Mouse (Mus musculus): ENCODE measurements at regions not wholly inside any gene's neighbourhood (a gene's known extent, or its start where the extent isn't known, plus 50 kb on each side); places are given as distances from the start of the nearest gene placed in this dataset.

DNA sequence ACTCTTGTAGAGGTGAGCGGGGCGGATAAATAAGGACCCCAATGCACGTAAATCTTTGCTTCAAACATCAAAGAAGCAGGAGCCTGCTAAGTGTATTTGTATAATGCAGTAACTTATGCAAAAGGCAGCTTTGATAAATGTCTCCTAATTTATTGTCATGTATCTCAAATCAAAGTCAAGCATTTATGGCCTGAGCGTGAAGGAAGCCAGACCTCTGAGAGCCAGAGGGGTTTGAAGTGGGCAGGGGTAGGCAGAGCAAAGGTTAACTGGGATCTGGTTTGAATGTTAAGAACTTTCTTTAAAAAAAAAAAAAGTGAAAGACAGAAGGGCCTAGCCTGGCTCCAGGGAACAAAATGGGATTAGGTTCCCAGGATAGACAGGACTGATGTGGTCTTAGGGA is 151.1 kb upstream of the Irx3 start:
- DNase-seq (ENCODE audit: low read depth, low spot score): no peak
- no peak for TF ChIP-seq HCFC1 (IDR thresholded peaks at IDR 0.05; ENCODE audit: borderline replicate concordance, insufficient read depth, low read length)
- TF ChIP-seq CHD2 (IDR thresholded peaks at IDR 0.05; ENCODE audit: low read depth, low read length): no peak
- TF ChIP-seq ZNF384 (IDR thresholded peaks at IDR 0.05; ENCODE audit: low read depth, low read length): no peak
- no peak for TF ChIP-seq MAFK (IDR thresholded peaks at IDR 0.05; ENCODE audit: insufficient read depth, low read depth, low read length)
- TF ChIP-seq ZC3H11A (IDR thresholded peaks at IDR 0.05; ENCODE audit: borderline replicate concordance, low read depth, low read length): no peak
- in situ Hi-C loops (cut with MboI; ENCODE audit: low sequenced_read_pairs in 2 of 2, unreplicated experiment in 2 of 2): no loop called here

GRCm38 (mm10) chr8:91949110-91949509 is 147.2 kb upstream of the Irx3 start:
- no peak for DNase-seq (ENCODE audit: low read depth, low spot score)
- H3K36me3 ChIP-seq (ENCODE audit: control insufficient read depth, insufficient read depth, low read length, poor library complexity, severe bottlenecking): no peaks in the 10 kb centered on the region
- no peaks in the 10 kb centered on the region for H3K4me1 ChIP-seq (ENCODE audit: control insufficient read depth in 2 of 2, insufficient read depth in 2 of 2, low read length in 2 of 2, poor library complexity in 1 of 2)
- no peak overlapping the region for H3K27ac ChIP-seq (ENCODE audit: insufficient read depth, low read depth, low read length, poor library complexity, severe bottlenecking)
- H3K4me3 ChIP-seq (ENCODE audit: insufficient read depth in 1 of 2, low read depth in 1 of 2, low read length in 2 of 2, poor library complexity in 1 of 2, severe bottlenecking in 1 of 2): no peak overlapping the region
- TF ChIP-seq MAFK (IDR thresholded peaks at IDR 0.05; ENCODE audit: insufficient read depth, low read depth, low read length) (no peak), HCFC1 (IDR thresholded peaks at IDR 0.05; ENCODE audit: borderline replicate concordance, insufficient read depth, low read length) (no peak), ZC3H11A (IDR thresholded peaks at IDR 0.05; ENCODE audit: borderline replicate concordance, low read depth, low read length) (no peak), CHD2 (IDR thresholded peaks at IDR 0.05; ENCODE audit: low read depth, low read length) (no peak), ZNF384 (IDR thresholded peaks at IDR 0.05; ENCODE audit: low read depth, low read length) (no peak)
- no peaks in the 10 kb centered on the region for H3K9me3 ChIP-seq (ENCODE audit: control insufficient read depth, insufficient read depth, low read depth, low read length)
- no peak overlapping the region for H3K9ac ChIP-seq (ENCODE audit: insufficient read depth, low read depth, low read length, poor library complexity, severe bottlenecking)
- in situ Hi-C loops (cut with MboI; ENCODE audit: low sequenced_read_pairs in 2 of 2, unreplicated experiment in 2 of 2): no loop called here

More for the DNA sequence above, 151.1 kb upstream of the Irx3 start:
- no peak overlapping the region for H3K9ac ChIP-seq (ENCODE audit: insufficient read depth, low read depth, low read length, poor library complexity, severe bottlenecking)
- H3K4me1 ChIP-seq (ENCODE audit: control insufficient read depth in 2 of 2, insufficient read depth in 2 of 2, low read length in 2 of 2, poor library complexity in 1 of 2): no peaks in the 10 kb centered on the region
- no peaks in the 10 kb centered on the region for H3K36me3 ChIP-seq (ENCODE audit: control insufficient read depth, insufficient read depth, low read length, poor library complexity, severe bottlenecking)
- no peaks in the 10 kb centered on the region for H3K9me3 ChIP-seq (ENCODE audit: control insufficient read depth, insufficient read depth, low read depth, low read length)
- H3K4me3 ChIP-seq (ENCODE audit: insufficient read depth in 1 of 2, low read depth in 1 of 2, low read length in 2 of 2, poor library complexity in 1 of 2, severe bottlenecking in 1 of 2): no peak overlapping the region
- no peak overlapping the region for H3K27ac ChIP-seq (ENCODE audit: insufficient read depth, low read depth, low read length, poor library complexity, severe bottlenecking)

DNA sequence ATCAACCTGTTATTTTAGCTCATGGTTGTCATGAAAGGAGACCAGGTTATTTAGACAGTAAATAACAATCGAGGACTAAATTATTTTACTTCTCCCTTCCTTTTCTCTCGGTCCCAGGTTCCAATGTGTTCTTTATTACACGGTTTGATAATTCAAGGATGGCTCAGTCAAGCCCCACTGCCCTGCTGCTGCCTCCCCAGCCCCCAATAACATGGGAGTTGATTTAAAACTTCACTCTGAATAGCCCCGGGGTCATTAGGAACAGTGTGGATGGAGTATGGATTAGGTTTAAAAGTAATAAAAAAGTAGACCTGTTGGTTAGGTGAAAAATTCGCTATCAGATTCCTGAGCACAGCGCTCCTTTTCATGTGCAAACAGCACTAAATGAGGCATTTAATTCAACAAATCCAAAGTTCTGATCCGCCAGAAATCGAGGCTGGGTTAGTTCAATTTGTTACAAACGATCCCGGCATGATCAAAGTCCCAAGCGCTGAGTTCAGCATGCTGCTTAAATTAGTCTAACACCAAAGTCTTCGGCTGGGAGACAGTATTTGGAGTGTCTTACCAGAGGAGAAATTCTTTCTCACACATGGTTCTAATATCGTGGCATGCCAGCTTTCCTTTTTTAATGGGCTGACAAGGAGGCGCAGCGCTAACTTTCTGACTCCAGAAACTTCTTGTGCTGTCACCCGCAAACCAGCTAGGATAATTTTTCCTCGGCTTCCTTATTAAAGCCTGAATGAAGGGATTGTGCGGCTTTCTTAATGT is 146.5 kb upstream of the Irx3 start:
- Histone ChIP-seq H3K9ac (ENCODE audit: insufficient read depth, low read depth, low read length, poor library complexity, severe bottlenecking) (no peak overlapping the region), H3K27ac (ENCODE audit: insufficient read depth, low read depth, low read length, poor library complexity, severe bottlenecking) (no peak overlapping the region), H3K36me3 (ENCODE audit: control insufficient read depth, insufficient read depth, low read length, poor library complexity, severe bottlenecking) (no peaks in the 10 kb centered on the region), H3K9me3 (ENCODE audit: control insufficient read depth, insufficient read depth, low read depth, low read length) (no peaks in the 10 kb centered on the region), H3K4me1 (ENCODE audit: control insufficient read depth in 2 of 2, insufficient read depth in 2 of 2, low read length in 2 of 2, poor library complexity in 1 of 2) (no peaks in the 10 kb centered on the region), H3K4me3 (ENCODE audit: insufficient read depth in 1 of 2, low read depth in 1 of 2, low read length in 2 of 2, poor library complexity in 1 of 2, severe bottlenecking in 1 of 2) (no peak overlapping the region)
- no peak for DNase-seq (ENCODE audit: low read depth, low spot score)
- in situ Hi-C loops (cut with MboI; ENCODE audit: low sequenced_read_pairs in 2 of 2, unreplicated experiment in 2 of 2): no loop called here
- TF ChIP-seq MAFK (IDR thresholded peaks at IDR 0.05; ENCODE audit: insufficient read depth, low read depth, low read length) (no peak), HCFC1 (IDR thresholded peaks at IDR 0.05; ENCODE audit: borderline replicate concordance, insufficient read depth, low read length) (no peak), ZC3H11A (IDR thresholded peaks at IDR 0.05; ENCODE audit: borderline replicate concordance, low read depth, low read length) (no peak), ZNF384 (IDR thresholded peaks at IDR 0.05; ENCODE audit: low read depth, low read length) (no peak), CHD2 (IDR thresholded peaks at IDR 0.05; ENCODE audit: low read depth, low read length) (no peak)

GRCm38 (mm10) chr8:91941005-91941404 is 139.1 kb upstream of the Irx3 start:
- no peak overlapping the region for H3K27ac ChIP-seq (ENCODE audit: insufficient read depth, low read depth, low read length, poor library complexity, severe bottlenecking)
- H3K36me3 ChIP-seq (ENCODE audit: control insufficient read depth, insufficient read depth, low read length, poor library complexity, severe bottlenecking): no peaks in the 10 kb centered on the region
- H3K4me3 ChIP-seq (ENCODE audit: insufficient read depth in 1 of 2, low read depth in 1 of 2, low read length in 2 of 2, poor library complexity in 1 of 2, severe bottlenecking in 1 of 2): no peak overlapping the region
- H3K9ac ChIP-seq (ENCODE audit: insufficient read depth, low read depth, low read length, poor library complexity, severe bottlenecking): no peak overlapping the region
- H3K4me1 ChIP-seq (ENCODE audit: control insufficient read depth in 2 of 2, insufficient read depth in 2 of 2, low read length in 2 of 2, poor library complexity in 1 of 2): no peaks in the 10 kb centered on the region
- TF ChIP-seq MAFK (IDR thresholded peaks at IDR 0.05; ENCODE audit: insufficient read depth, low read depth, low read length) (no peak), ZNF384 (IDR thresholded peaks at IDR 0.05; ENCODE audit: low read depth, low read length) (no peak), ZC3H11A (IDR thresholded peaks at IDR 0.05; ENCODE audit: borderline replicate concordance, low read depth, low read length) (no peak), HCFC1 (IDR thresholded peaks at IDR 0.05; ENCODE audit: borderline replicate concordance, insufficient read depth, low read length) (no peak), CHD2 (IDR thresholded peaks at IDR 0.05; ENCODE audit: low read depth, low read length) (no peak)
- no peak for DNase-seq (ENCODE audit: low read depth, low spot score)
- in situ Hi-C loops (cut with MboI; ENCODE audit: low sequenced_read_pairs in 2 of 2, unreplicated experiment in 2 of 2): no loop called here
- no peaks in the 10 kb centered on the region for H3K9me3 ChIP-seq (ENCODE audit: control insufficient read depth, insufficient read depth, low read depth, low read length)
